Mouse (Mus musculus) left cerebral cortex, adult 2 months (tissue): Measurements from ENCODE around the gene Wdr20. TPM values are rescaled to one million over a fixed set of nuclear protein-coding genes. Genes with fewer than 3 reads are reported as not detected.

Source experiments
- DNase-seq, 2 experiments: peaks; one replicate each; pipeline ENCODE4 v3.0.0; 2021 to 2022; ENCODE audit warnings: low spot score in 2 of 2, mixed read lengths in 1 of 2; ENCODE audit errors: extremely low spot score in 1 of 2
- H3K27ac ChIP-seq: fragments of 200-600 bp; 2 replicates; pipeline ENCODE4 v1.8.1; 2022
- H3K4me3 ChIP-seq: fragments of 200-600 bp; 2 replicates; pipeline ENCODE4 v1.8.1; 2022
- CTCF ChIP-seq: fragments of 200-600 bp; IDR thresholded peaks from 2 replicates; pipeline ENCODE4 v1.8.1; 2022; ENCODE audit warnings: antibody characterized with exemption, mild to moderate bottlenecking, moderate library complexity
- intact Hi-C: fragments of 180-260 bp; cut with DNase I; formaldehyde crosslinking; loops from one replicate; pipeline ENCODE4 v1.15.1; 2025
- total RNA-seq, 2 experiments: library from RNA; stranded (reverse); gene quantifications; 2 replicates each; pipeline ENCODE4 v1.2.3; 2021

The Wdr20 gene
- total RNA-seq, 2 experiments from 2014 or later: 41.1 to 45.4 TPM

DNA sequence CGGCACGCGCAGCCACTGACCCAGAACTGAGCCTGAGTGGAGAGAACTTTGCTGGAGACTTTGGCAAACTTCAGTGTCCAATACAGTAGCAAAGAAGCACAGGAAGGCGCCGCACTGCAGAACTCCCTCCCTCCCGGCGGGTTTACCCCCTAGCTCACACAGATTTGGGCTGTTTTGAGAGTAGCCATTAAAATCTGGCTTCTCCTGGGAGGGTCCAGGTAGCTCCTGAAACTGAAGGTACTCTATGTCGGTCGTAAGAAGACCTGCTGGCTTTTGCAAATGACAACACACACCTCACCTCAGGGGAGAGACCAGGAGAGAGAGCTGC, 113.1 kb downstream of the Wdr20 start:
- peak overlapping the region; percentile 66 for H3K4me3 ChIP-seq
- intact Hi-C loops: loop anchor here (2.0 kb wide), 1 partner anchor 38 kb away; the partner anchor contains the start of genes Cinp and Tecpr2
- H3K27ac ChIP-seq: peak overlapping the region; percentile 91; the same call in 1 of the 2 replicates
- no peak for TF ChIP-seq CTCF
- no peak for DNase-seq

DNA sequence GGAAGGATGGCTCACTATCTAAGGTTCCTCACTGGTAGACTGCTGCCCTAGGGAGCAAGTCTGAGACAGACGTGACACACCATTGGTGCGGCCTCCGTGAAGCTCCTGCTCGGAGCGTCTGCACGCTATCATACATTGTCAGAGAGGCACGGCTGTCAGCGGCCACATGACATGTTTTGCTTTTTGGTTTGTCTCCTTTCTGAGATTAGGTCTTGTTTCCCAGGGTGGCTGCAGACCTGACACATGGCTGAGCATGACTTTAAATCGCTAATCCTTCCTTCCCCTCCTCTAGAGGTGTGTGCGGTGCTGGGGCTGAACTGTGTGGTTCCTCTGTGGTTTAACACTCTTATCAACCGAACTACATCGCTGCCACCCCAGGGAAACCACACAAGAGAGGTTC, 113.7 kb downstream of the Wdr20 start:
- intact Hi-C loops: loop anchor here (2.0 kb wide), 1 partner anchor 37 kb away; the partner anchor contains the start of genes Cinp and Tecpr2

GRCm38 (mm10) chr12:110851923-110852322, 114.2 kb downstream of the Wdr20 start:
- TF ChIP-seq CTCF: no peak
- Histone ChIP-seq H3K4me3 (no peak overlapping the region), H3K27ac (no peak overlapping the region)
- intact Hi-C loops: loop anchor here (2.0 kb wide), 1 partner anchor 37 kb away; the partner anchor contains the start of genes Cinp and Tecpr2
- DNase-seq: no peak

More for the DNA sequence above, 113.7 kb downstream of the Wdr20 start:
- no peak overlapping the region for H3K27ac ChIP-seq
- TF ChIP-seq CTCF: no peak
- DNase-seq: no peak
- no peak overlapping the region for H3K4me3 ChIP-seq

Other genes starting within 250 kb of the Wdr20 start
- gene Dync1h1, start 136.5 kb upstream of the Wdr20 start, total RNA-seq: 100 to 1,000 TPM; 324 to 346 TPM
- not detected for gene 1700001K19Rik, start 55.3 kb upstream of the Wdr20 start, total RNA-seq
- 1,000 to 10,000 TPM in 1 of 2 experiments, 100 to 1,000 TPM in 1; 993 to 1,084 TPM for gene Hsp90aa1, start 35.2 kb upstream of the Wdr20 start, total RNA-seq
- 10 to 100 TPM; 13.0 to 13.3 TPM for gene Mok, start 103.0 kb downstream of the Wdr20 start, total RNA-seq
- 10 to 100 TPM; 11.4 to 12.3 TPM for gene Zfp839, start 112.3 kb downstream of the Wdr20 start, total RNA-seq
- 100 to 1,000 TPM in 1 of 2 experiments, 10 to 100 TPM in 1; 94.4 to 107 TPM for gene Cinp, start 151.2 kb downstream of the Wdr20 start, total RNA-seq
- 10 to 100 TPM; 46.7 to 50.0 TPM for gene Tecpr2, start 151.3 kb downstream of the Wdr20 start, total RNA-seq
- 10 to 100 TPM; 18.8 to 21.4 TPM for gene Ankrd9, start 241.1 kb downstream of the Wdr20 start, total RNA-seq